In the genomic region with DNA sequence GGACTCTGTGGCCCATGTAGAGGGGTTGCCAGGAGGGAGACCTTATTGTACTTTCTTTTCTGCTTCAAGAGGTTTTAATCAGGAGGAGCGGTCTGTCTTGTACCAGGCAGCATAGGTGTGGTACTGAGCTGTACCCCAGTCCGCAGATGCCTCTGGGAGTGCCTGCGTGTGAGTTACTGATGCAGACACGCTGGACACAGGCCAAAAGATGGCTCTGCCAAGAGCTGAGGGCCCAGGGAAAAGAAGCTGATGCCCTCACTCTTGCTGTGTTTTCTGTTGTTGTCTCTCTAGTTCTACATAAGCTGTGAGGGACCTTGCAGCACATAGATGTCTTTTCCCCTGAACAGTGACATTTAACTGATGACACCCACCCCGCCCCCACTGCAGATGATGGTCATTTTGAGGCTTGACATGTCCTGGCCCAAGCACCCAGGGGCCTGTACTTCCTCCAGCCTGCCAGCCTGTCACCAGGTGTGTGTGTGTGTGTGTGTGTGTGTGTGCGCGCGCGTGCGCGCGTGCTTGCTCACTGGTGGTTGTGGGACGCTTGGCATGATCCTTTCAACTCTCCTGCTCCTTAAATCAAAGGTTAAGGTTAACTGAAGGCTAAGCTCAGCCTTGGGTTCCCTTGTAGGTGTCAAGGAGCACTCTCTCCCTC, we compare ENCODE assay signal across 9 mouse cellular contexts. TPM values are rescaled to one million over a fixed set of nuclear protein-coding genes. Genes with fewer than 3 reads are reported as not detected.
DNase-seq lines count a peak whose midpoint lies in the region; TF ChIP-seq lines count a peak whose summit lies in the region.
"Had no signal": no experiment of that assay in that cellular context is flagged by ENCODE, and none has a peak within 500 bp of the region (broad histone marks: within the 10 kb centered on the region; RNA-seq: fewer than 3 reads in every experiment).

No protein-coding gene starts in this region.

- peak; percentile 55 for DNase-seq in gastrocnemius, adult 2 months
- DNase-seq in gastrocnemius, postnatal 4 days (ENCODE audit: low spot score in 2 of 2) = no peak
- DNase-seq in left cerebral cortex, postnatal 4 days = peak; percentile 79
- DNase-seq in left cerebral cortex, postnatal 14 days (ENCODE audit: low spot score in 2 of 2) = no peak
- DNase-seq in adrenal gland, postnatal 36 days = peak; percentile 74 to 77
- DNase-seq in naive thymus-derived CD4-positive, alpha-beta T cell, adult 2 months (ENCODE audit: low read depth) = peak; percentile 27
- DNase-seq in T-cell, adult 2 months (ENCODE audit: low spot score) = no peak
- no peak for DNase-seq in frontal cortex, postnatal 10 days (ENCODE audit: low spot score in 2 of 2)
- DNase-seq: gastrocnemius, postnatal 25 days had no signal

- TF ChIP-seq CTCF in gastrocnemius, adult 2 months (IDR thresholded peaks at IDR 0.05) = no peak

- intact Hi-C loops in gastrocnemius, adult 2 months (cut with DNase I) = no loop called here
- intact Hi-C loops in left cerebral cortex, postnatal 4 days (cut with DNase I) = no loop called here
- intact Hi-C loops in left cerebral cortex, postnatal 14 days (cut with DNase I) = no loop called here

- H3K4me3 ChIP-seq in gastrocnemius, adult 2 months = no peak overlapping the region

- no peak overlapping the region for H3K27ac ChIP-seq in gastrocnemius, adult 2 months

RNA-seq across cellular contexts. Expression of a gene that starts 29.7 kb away (rescaled TPM):
- total RNA-seq in gastrocnemius, adult 2 months (2021) = 1 to 10 TPM; 5.1 to 9.0 TPM
- total RNA-seq in gastrocnemius, postnatal 4 days (2021) = 10 to 100 TPM; 18.0 to 23.7 TPM
- 1 to 10 TPM; 7.1 to 8.9 TPM for total RNA-seq in left cerebral cortex, postnatal 4 days (2021)
- 10 to 100 TPM in 1 of 2 experiments, 1 to 10 TPM in 1; 9.3 to 10.5 TPM for total RNA-seq in left cerebral cortex, postnatal 14 days (2021)
- 10 to 100 TPM; 28.0 to 51.3 TPM for total RNA-seq in adrenal gland, postnatal 36 days (2021)

Comparison
In these comparisons a context has a peak if more than half of its experiments do, and no peak if none do; other contexts are left out.
1. DNase-seq: peak in gastrocnemius, adult 2 months (single experiment), left cerebral cortex, postnatal 4 days (single experiment), adrenal gland, postnatal 36 days (2 of 2) and naive thymus-derived CD4-positive, alpha-beta T cell, adult 2 months (single experiment); none in gastrocnemius, postnatal 4 days (0 of 2), left cerebral cortex, postnatal 14 days (0 of 2), T-cell, adult 2 months (single experiment) and frontal cortex, postnatal 10 days (0 of 2).